Mouse (Mus musculus): ENCODE results near the gene Polg2. TPM values are rescaled to one million over a fixed set of nuclear protein-coding genes. Genes with fewer than 3 reads are reported as not detected.

The Polg2 gene
- polyA plus RNA-seq, 1 experiment from 2014 or later = 12.9 TPM

DNA sequence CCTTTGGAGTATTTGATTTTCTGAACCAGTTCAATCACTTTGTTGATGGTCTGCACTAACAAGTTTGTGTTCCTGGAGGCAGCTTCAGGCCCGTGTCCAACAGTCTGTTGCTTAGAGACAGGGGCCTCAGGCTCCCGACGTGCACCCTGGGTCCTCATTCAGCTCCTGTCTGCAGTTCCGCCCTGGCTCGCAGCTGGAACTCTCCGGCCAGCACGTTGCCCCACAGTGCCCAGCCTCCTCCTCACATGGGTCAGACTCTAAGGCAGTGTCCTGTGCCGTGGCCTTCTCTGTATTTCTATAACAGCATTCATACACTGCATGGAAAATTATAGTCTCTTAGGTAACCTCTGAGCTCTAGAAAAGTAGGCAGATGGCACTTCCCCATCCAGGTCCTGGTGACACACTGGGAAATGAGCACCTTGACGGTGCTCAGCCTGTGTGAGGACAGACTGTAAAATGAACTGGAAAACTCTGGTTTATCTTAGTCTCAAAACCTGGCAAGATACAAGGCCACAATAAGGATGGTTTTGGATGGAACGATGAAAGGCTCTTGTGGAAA lies 22.8 kb upstream of the Polg2 start:
- Histone ChIP-seq H3K36me3 (ENCODE audit: control insufficient read depth, insufficient read depth) (peaks cover 71% of the 10 kb centered on the region), H3K27ac (ENCODE audit: low read depth, low read length) (no peak overlapping the region), H3K9me3 (ENCODE audit: control insufficient read depth) (no peaks in the 10 kb centered on the region), H3K27me3 (replicated peaks; ENCODE audit: control insufficient read depth, insufficient read depth, low read length) (no peaks in the 10 kb centered on the region), H3K9ac (ENCODE audit: low read depth, low read length) (no peak overlapping the region), H3K4me1 (replicated peaks; ENCODE audit: control insufficient read depth, insufficient read depth, low read length) (no peaks in the 10 kb centered on the region), H3K4me3 (ENCODE audit: low read depth, low read length) (no peak overlapping the region), H3K4me2 (replicated peaks; ENCODE audit: low read depth) (no peak overlapping the region)
- no peak for ATAC-seq
- WGBS = 85% methylated on average over 10 of the region's 10 CpGs
- TF ChIP-seq CTCF (IDR thresholded peaks at IDR 0.05; ENCODE audit: low read depth) = no peak

DNA sequence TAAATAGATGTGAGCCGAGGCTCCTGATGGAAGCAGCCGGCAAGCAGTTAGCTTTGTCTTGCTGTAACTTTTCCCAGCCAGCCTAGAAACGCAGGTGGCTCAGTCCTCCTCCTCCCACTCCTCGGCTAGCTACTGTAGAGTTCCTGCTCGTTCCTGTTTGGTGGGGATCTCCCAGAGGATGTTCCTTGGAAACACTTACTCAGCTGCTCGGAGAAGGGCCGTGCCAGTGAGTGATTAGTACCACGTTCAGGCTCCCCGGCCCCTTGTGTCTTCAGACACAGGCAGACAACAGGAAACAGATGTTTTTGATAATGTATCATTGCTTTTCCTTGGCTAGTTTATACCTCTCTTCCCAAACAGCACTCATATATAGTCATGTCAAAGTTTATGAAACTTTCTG lies 16.3 kb upstream of the Polg2 start:
- Histone ChIP-seq H3K4me3 (ENCODE audit: low read depth, low read length) (no peak overlapping the region), H3K27ac (ENCODE audit: low read depth, low read length) (no peak overlapping the region), H3K36me3 (ENCODE audit: control insufficient read depth, insufficient read depth) (peaks cover 44% of the 10 kb centered on the region), H3K4me2 (replicated peaks; ENCODE audit: low read depth) (no peak overlapping the region), H3K9me3 (ENCODE audit: control insufficient read depth) (no peaks in the 10 kb centered on the region), H3K9ac (ENCODE audit: low read depth, low read length) (no peak overlapping the region), H3K27me3 (replicated peaks; ENCODE audit: control insufficient read depth, insufficient read depth, low read length) (no peaks in the 10 kb centered on the region), H3K4me1 (replicated peaks; ENCODE audit: control insufficient read depth, insufficient read depth, low read length) (no peaks in the 10 kb centered on the region)
- TF ChIP-seq CTCF (IDR thresholded peaks at IDR 0.05; ENCODE audit: low read depth) = no peak
- WGBS = 60% methylated on average over 9 of the region's 9 CpGs
- no peak for ATAC-seq

DNA sequence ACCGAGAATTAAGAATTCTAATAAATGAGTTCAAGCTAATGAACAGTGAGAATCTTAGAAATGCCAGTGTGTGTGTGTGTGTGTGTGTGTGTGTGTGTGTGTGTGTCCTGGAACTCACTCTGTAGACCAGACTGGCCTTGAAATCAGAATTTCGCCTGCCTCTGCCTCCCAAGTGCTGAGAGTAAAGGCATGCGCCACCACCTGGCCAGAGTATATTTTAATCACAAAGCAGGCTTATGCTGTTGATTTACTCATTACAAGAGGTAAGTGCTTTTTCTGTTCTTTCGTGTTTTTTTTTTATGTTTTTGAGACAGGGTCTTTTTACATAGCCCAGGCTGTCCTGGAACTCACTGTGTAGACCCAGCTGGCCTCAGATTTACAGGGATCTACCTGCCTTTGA lies 14.5 kb upstream of the Polg2 start:
- 79% methylated on average over 4 of the region's 4 CpGs for WGBS
- peak; percentile 52 for TF ChIP-seq CTCF (IDR thresholded peaks at IDR 0.05; ENCODE audit: low read depth)
- no peak for ATAC-seq

DNA sequence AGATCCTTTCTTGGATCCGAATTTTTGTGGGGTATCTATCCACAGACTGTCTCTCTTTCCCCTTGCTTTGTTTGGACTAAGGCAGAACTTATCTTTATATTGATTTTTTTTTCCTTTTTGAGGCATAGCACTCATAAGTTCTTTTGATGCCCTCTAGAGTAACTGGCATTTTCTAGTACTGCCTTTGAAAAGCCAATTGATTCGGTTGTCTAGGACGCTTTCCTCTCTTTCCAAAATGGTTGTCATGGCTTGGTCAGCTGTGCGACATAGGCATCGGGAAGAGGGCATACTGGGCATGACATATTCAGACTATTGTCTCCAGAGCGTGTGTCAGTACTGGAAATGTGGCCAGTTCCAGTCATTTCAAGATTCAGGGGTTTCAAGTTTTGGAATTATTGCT lies 10.3 kb upstream of the Polg2 start:
- Histone ChIP-seq H3K4me1 (replicated peaks; ENCODE audit: control insufficient read depth, insufficient read depth, low read length) (no peaks in the 10 kb centered on the region), H3K4me2 (replicated peaks; ENCODE audit: low read depth) (peak overlapping the region; percentile 71), H3K4me3 (ENCODE audit: low read depth, low read length) (peak overlapping the region; percentile 96), H3K9ac (ENCODE audit: low read depth, low read length) (peak overlapping the region; percentile 99), H3K27ac (ENCODE audit: low read depth, low read length) (peak overlapping the region; percentile 99), H3K36me3 (ENCODE audit: control insufficient read depth, insufficient read depth) (peaks cover 28% of the 10 kb centered on the region), H3K27me3 (replicated peaks; ENCODE audit: control insufficient read depth, insufficient read depth, low read length) (no peaks in the 10 kb centered on the region), H3K9me3 (ENCODE audit: control insufficient read depth) (no peaks in the 10 kb centered on the region)
- no peak for ATAC-seq
- no peak for TF ChIP-seq CTCF (IDR thresholded peaks at IDR 0.05; ENCODE audit: low read depth)
- WGBS = under 1% methylated on average over 6 of the region's 6 CpGs

More for the DNA sequence above, 14.5 kb upstream of the Polg2 start:
- H3K27ac ChIP-seq (ENCODE audit: low read depth, low read length) = no peak overlapping the region
- no peak overlapping the region for H3K9ac ChIP-seq (ENCODE audit: low read depth, low read length)
- no peak overlapping the region for H3K4me2 ChIP-seq (replicated peaks; ENCODE audit: low read depth)
- H3K27me3 ChIP-seq (replicated peaks; ENCODE audit: control insufficient read depth, insufficient read depth, low read length) = no peaks in the 10 kb centered on the region
- no peaks in the 10 kb centered on the region for H3K9me3 ChIP-seq (ENCODE audit: control insufficient read depth)
- H3K4me3 ChIP-seq (ENCODE audit: low read depth, low read length) = no peak overlapping the region
- H3K36me3 ChIP-seq (ENCODE audit: control insufficient read depth, insufficient read depth) = peaks cover 28% of the 10 kb centered on the region
- no peaks in the 10 kb centered on the region for H3K4me1 ChIP-seq (replicated peaks; ENCODE audit: control insufficient read depth, insufficient read depth, low read length)

DNA sequence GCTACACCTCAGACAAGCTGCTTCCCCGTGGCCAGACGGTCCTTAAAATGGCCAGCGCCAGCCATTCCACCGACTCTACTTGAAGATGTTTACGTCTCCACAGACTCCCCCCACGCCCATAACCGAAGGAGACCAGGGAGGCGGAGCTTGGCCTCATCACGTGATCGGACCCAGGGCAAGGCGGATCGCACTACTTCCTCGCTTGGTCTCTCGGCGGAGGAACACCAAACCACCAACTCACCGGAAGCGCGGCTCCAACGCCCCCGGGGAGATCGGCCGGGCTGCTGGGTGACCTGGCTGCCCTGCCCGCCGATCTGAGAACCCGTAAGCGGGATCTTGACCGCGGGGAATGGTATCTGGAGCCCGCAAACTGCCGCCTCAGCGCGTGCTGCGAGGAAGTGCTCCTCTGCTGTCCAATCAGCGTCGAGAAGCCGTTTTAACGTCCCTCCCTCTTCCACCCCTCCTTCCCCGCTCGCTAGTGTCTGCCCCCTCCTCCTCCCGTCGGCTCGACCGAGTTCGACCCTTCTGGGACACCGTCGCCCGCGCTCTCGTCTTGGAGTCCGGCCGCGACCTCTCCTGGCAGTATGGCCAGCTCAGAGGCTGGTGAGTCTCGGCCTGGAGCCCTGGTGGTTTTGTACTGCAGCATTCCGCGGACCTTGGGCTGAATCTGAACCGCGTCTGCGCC lies 9.6 kb upstream of the Polg2 start, which contains the start of the genes Ddx5 and Cep95:
TSS of gene Ddx5 (minus strand) at position 411 of the 685 bp plus-strand sequence.
TSS of gene Cep95 (plus strand) at position 478 of the 685 bp plus-strand sequence.
- ATAC-seq = peak; percentile 87
- Histone ChIP-seq H3K27me3 (replicated peaks; ENCODE audit: control insufficient read depth, insufficient read depth, low read length) (no peaks in the 10 kb centered on the region), H3K4me2 (replicated peaks; ENCODE audit: low read depth) (peak within 1 kb of the TSS; percentile 71), H3K4me1 (replicated peaks; ENCODE audit: control insufficient read depth, insufficient read depth, low read length) (no peaks in the 10 kb centered on the region), H3K27ac (ENCODE audit: low read depth, low read length) (peak within 1 kb of the TSS; percentile 99), H3K4me3 (ENCODE audit: low read depth, low read length) (peak within 1 kb of the TSS; percentile 96), H3K36me3 (ENCODE audit: control insufficient read depth, insufficient read depth) (peaks cover 27% of the 10 kb centered on the region), H3K9me3 (ENCODE audit: control insufficient read depth) (no peaks in the 10 kb centered on the region), H3K9ac (ENCODE audit: low read depth, low read length) (peak within 1 kb of the TSS; percentile 99)
- peak; percentile 65 for TF ChIP-seq CTCF (IDR thresholded peaks at IDR 0.05; ENCODE audit: low read depth)
- under 1% methylated on average over 58 of the region's 58 CpGs for WGBS

DNA sequence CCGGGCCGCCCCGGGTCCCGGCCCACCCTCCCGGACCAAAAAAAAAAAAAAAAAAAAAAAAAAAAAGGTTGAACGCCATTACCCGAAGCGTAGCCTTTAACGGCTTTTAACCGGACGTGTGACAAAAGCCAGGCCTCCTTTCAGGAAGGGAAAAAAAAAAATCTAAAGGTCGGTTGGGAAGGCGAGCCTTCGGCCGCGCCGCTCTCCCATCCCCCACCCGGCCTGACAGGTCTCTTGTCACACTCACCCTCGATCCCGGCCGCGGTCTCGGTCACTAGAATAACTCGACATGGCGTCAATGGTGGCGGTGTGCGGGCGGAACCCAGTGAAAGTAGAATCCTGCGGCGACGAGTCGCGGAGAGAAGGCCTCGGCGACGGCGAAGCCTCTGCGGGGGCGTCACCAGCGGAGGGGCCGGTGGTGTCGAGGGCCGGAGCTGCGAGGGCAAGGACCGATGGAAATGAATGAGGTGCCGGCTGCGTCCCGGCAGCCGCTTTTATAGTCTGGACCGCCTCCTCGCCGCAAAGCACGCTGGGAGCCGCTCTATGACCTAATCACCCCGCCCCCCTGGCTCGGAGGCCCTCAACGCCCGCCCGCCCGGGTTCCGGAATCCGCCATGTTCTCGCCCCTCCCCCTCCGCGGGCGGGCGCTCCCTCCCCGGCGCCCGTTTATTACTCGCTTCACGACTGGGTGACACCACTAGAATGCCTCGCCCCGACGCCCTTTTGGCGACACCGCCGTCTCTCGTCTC lies 8.9 kb upstream of the Polg2 start:
- Histone ChIP-seq H3K36me3 (ENCODE audit: control insufficient read depth, insufficient read depth) (peaks cover 32% of the 10 kb centered on the region), H3K4me2 (replicated peaks; ENCODE audit: low read depth) (peak overlapping the region; percentile 71), H3K4me3 (ENCODE audit: low read depth, low read length) (peak overlapping the region; percentile 96), H3K4me1 (replicated peaks; ENCODE audit: control insufficient read depth, insufficient read depth, low read length) (no peaks in the 10 kb centered on the region), H3K27me3 (replicated peaks; ENCODE audit: control insufficient read depth, insufficient read depth, low read length) (no peaks in the 10 kb centered on the region), H3K9ac (ENCODE audit: low read depth, low read length) (peak overlapping the region; percentile 99), H3K9me3 (ENCODE audit: control insufficient read depth) (no peaks in the 10 kb centered on the region), H3K27ac (ENCODE audit: low read depth, low read length) (peak overlapping the region; percentile 99)
- ATAC-seq = peak; percentile 80
- TF ChIP-seq CTCF (IDR thresholded peaks at IDR 0.05; ENCODE audit: low read depth) = no peak
- WGBS = under 1% methylated on average over 77 of the region's 79 CpGs
